Mouse (Mus musculus) midbrain, embryonic 12.5 days (tissue): Measurements from ENCODE around the gene Pate1. TPM values are rescaled to one million over a fixed set of nuclear protein-coding genes. Genes with fewer than 3 reads are reported as not detected.

Source experiments
- ATAC-seq: fragments of 200-750 bp; cut with Nextera tagmentation; 2 replicates; pipeline ENCODE4 v1.8.0; 2017; ENCODE audit warnings: low read depth, moderate TSS enrichment, moderate library complexity; ENCODE audit not compliant: low FRiP score
- H3K27ac ChIP-seq: fragments of 300-500 bp; sonication (generic); replicated peaks from 2 replicates; pipeline ENCODE4 v1.5.1; 2016; ENCODE audit warnings: mild to moderate bottlenecking
- H3K27me3 ChIP-seq: fragments of 300-500 bp; sonication (generic); 2 replicates; pipeline ENCODE4 v1.6.1; 2016; ENCODE audit warnings: mild to moderate bottlenecking
- H3K36me3 ChIP-seq: fragments of 300-500 bp; sonication (generic); 2 replicates; pipeline ENCODE4 v1.6.1; 2016
- H3K4me1 ChIP-seq: fragments of 300-500 bp; sonication (generic); 2 replicates; pipeline ENCODE4 v1.6.1; 2016
- H3K4me2 ChIP-seq: fragments of 300-500 bp; sonication (generic); replicated peaks from 2 replicates; pipeline ENCODE4 v1.6.1; 2016; ENCODE audit warnings: mild to moderate bottlenecking, moderate library complexity
- H3K4me3 ChIP-seq: fragments of 300-500 bp; sonication (generic); 2 replicates; pipeline ENCODE4 v1.5.1; 2016; ENCODE audit warnings: mild to moderate bottlenecking
- H3K9ac ChIP-seq: fragments of 300-500 bp; sonication (generic); replicated peaks from 2 replicates; pipeline ENCODE4 v1.6.1; 2016; ENCODE audit warnings: mild to moderate bottlenecking, moderate library complexity
- H3K9me3 ChIP-seq: fragments of 300-500 bp; sonication (generic); 2 replicates; pipeline ENCODE4 v1.6.1; 2016; ENCODE audit warnings: mild to moderate bottlenecking
- WGBS: fragments of 180-500 bp; shearing (Covaris S2); methylation state at CpG from one replicate; pipeline ENCODE4 v1.1.7; 2016; 5-methylcytosine and 5-hydroxymethylcytosine counted together
- polyA plus RNA-seq: library from polyadenylated mRNA; unstranded; fragments of >200 nt; fragmentation: Nextera tagmentation; extraction: Ambion mirVana; gene quantifications from 2 replicates; pipeline ENCODE4 v1.2.1, GENCODE M21; 2016

Pate1 gene
- polyA plus RNA-seq: not detected in 2 replicates

GRCm38 (mm10) chr9:35687013-35687412 lies at the start of gene Pate1:
Gene Pate1 (minus strand): TSS chr9:35687390.
- Histone ChIP-seq H3K36me3 (no peaks in the 10 kb centered on the region), H3K9ac (no peak within 1 kb of the TSS), H3K4me3 (no peak within 1 kb of the TSS), H3K4me1 (no peaks in the 10 kb centered on the region), H3K4me2 (no peak within 1 kb of the TSS), H3K9me3 (no peaks in the 10 kb centered on the region), H3K27me3 (no peaks in the 10 kb centered on the region), H3K27ac (no peak within 1 kb of the TSS)
- no peak for ATAC-seq
- WGBS: 49% methylated on average over 1 of the region's 1 CpGs

GRCm38 (mm10) chr9:35707265-35707664 lies 20.1 kb upstream of the Pate1 start:
- no peak overlapping the region for H3K27ac ChIP-seq
- H3K4me1 ChIP-seq: no peaks in the 10 kb centered on the region
- H3K4me3 ChIP-seq: no peak overlapping the region
- no peak for ATAC-seq
- H3K4me2 ChIP-seq: no peak overlapping the region
- H3K9ac ChIP-seq: no peak overlapping the region
- H3K9me3 ChIP-seq: peaks cover 5% of the 10 kb centered on the region; the same call in 1 of the 2 replicates
- H3K27me3 ChIP-seq: no peaks in the 10 kb centered on the region
- no peaks in the 10 kb centered on the region for H3K36me3 ChIP-seq

- H3K36me3 ChIP-seq: no peaks in the 10 kb centered on the region
- no peaks in the 10 kb centered on the region for H3K4me1 ChIP-seq
- no peak overlapping the region for H3K27ac ChIP-seq
- H3K9ac ChIP-seq: no peak overlapping the region
- no peak overlapping the region for H3K4me3 ChIP-seq
- H3K27me3 ChIP-seq: no peaks in the 10 kb centered on the region
- H3K9me3 ChIP-seq: peaks cover 8% of the 10 kb centered on the region; the same call in 1 of the 2 replicates
- H3K4me2 ChIP-seq: no peak overlapping the region
- ATAC-seq: no peak
These were observed 4.7 kb upstream of the Pate1 start for GRCm38 (mm10) chr9:35691924-35692323.

- WGBS: 83% methylated on average over 2 of the region's 2 CpGs
- H3K27me3 ChIP-seq: no peaks in the 10 kb centered on the region
- 0 out of 2 replicates have a peak, but pooled peaks cover 5% of the 10 kb centered on the region for H3K9me3 ChIP-seq
- no peaks in the 10 kb centered on the region for H3K4me1 ChIP-seq
- ATAC-seq: no peak
- H3K4me3 ChIP-seq: no peak overlapping the region
- no peak overlapping the region for H3K4me2 ChIP-seq
- H3K27ac ChIP-seq: no peak overlapping the region
- H3K9ac ChIP-seq: no peak overlapping the region
- H3K36me3 ChIP-seq: no peaks in the 10 kb centered on the region
These were observed 13.6 kb downstream of the Pate1 start for GRCm38 (mm10) chr9:35673557-35673956.

GRCm38 (mm10) chr9:35648102-35648501 lies 39.1 kb downstream of the Pate1 start, which contains the start of gene Pate3:
Gene Pate3 (minus strand): TSS chr9:35648202.
- H3K4me2 ChIP-seq: no peak within 1 kb of the TSS
- no peak within 1 kb of the TSS for H3K27ac ChIP-seq
- WGBS: 75% methylated on average over 1 of the region's 1 CpGs
- H3K4me1 ChIP-seq: no peaks in the 10 kb centered on the region
- H3K9ac ChIP-seq: no peak within 1 kb of the TSS
- no peak within 1 kb of the TSS for H3K4me3 ChIP-seq
- no peak for ATAC-seq
- 0 out of 2 replicates have a peak, but pooled peaks cover 5% of the 10 kb centered on the region for H3K9me3 ChIP-seq
- H3K27me3 ChIP-seq: no peaks in the 10 kb centered on the region
- no peaks in the 10 kb centered on the region for H3K36me3 ChIP-seq

Other genes starting within 250 kb of the Pate1 start
- gene Gm1113, start 169.1 kb downstream of the Pate1 start, polyA plus RNA-seq: not detected in 2 replicates
- gene Ddx25, start 128.9 kb downstream of the Pate1 start, polyA plus RNA-seq: 10.6 and 11.0 TPM in 2 replicates
- 17.0 and 17.1 TPM in 2 replicates for gene Pus3, start 128.8 kb downstream of the Pate1 start, polyA plus RNA-seq
- 1.7 and 2.4 TPM in 2 replicates for gene Pate2, start 117.1 kb downstream of the Pate1 start, polyA plus RNA-seq
- 26.8 and 27.7 TPM in 2 replicates for gene Hyls1, start 117.0 kb downstream of the Pate1 start, polyA plus RNA-seq
- gene Pate4, start 75.4 kb downstream of the Pate1 start, polyA plus RNA-seq: not detected in 2 replicates
- gene Pate3, start 39.2 kb downstream of the Pate1 start, polyA plus RNA-seq: not detected in 2 replicates
- gene Gm17677, start 53.7 kb upstream of the Pate1 start, polyA plus RNA-seq: not detected in 2 replicates
- not detected in 2 replicates for gene Gm17727, start 90.7 kb upstream of the Pate1 start, polyA plus RNA-seq
- gene Gm27235, start 102.7 kb upstream of the Pate1 start, polyA plus RNA-seq: not detected in 2 replicates
- gene D730048I06Rik, start 102.7 kb upstream of the Pate1 start, polyA plus RNA-seq: not detected in 2 replicates
- gene 9230110F15Rik, start 156.8 kb upstream of the Pate1 start, polyA plus RNA-seq: not detected in 2 replicates
- gene 9230113P08Rik, start 221.0 kb upstream of the Pate1 start, polyA plus RNA-seq: not detected in 2 replicates